Mouse (Mus musculus): ENCODE data around the gene Mpl.

DNA sequence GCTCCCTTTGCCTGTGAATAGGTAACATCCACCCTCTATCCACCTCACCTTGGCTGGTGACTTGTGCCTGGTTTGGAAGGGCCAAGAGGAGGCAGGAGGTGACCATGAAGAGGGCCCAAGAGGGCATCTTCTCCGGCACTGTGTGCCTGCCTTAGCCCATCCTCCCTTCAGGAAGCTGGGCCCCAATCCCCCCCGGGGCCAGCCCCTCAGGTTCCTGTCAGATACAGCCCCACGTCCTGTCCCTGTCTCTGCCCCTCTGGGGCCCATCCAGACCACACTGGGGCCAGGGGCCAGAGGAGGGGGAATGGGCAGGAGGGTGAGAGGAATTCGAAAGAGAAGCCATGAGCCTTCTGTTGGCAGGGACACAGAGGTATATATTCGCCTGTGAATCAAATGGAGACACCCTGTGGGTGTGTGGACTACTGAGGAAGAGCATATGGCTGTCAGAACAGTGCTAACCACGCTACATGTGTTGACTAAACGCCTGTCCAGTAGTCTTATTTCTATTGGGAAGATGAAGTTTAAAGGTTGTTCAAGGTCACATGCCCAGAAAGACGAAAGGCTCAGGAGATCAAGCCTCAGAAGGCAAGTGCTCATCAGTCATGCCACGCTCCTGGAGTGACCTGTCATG, at the start of gene Mpl:
- TF ChIP-seq POLR2A (IDR thresholded peaks at IDR 0.05; ENCODE audit: insufficient read depth, low read depth, low read length) (no peak), CTCF (IDR thresholded peaks at IDR 0.05) (no peak), EP300 (IDR thresholded peaks at IDR 0.05; ENCODE audit: insufficient read depth, low read depth, low read length) (no peak)

Measured in heart, adult 2 months (tissue).